Mouse (Mus musculus) E14TG2a.4 (cell line): Measurements from ENCODE around the gene Fga.

Source experiments
- CTCF ChIP-seq: conservative IDR thresholded peaks from 2 replicates; pipeline ENCODE4 v1.5.1; 2014; ENCODE audit warnings: low read length
- NANOG ChIP-seq: IDR thresholded peaks from 2 replicates; pipeline ENCODE4 v1.6.1; 2014; ENCODE audit warnings: borderline replicate concordance, low read length, mixed read lengths
- POU5F1 ChIP-seq: IDR thresholded peaks from 2 replicates; pipeline ENCODE4 v1.6.1; 2014; ENCODE audit warnings: low read length, borderline replicate concordance

DNA sequence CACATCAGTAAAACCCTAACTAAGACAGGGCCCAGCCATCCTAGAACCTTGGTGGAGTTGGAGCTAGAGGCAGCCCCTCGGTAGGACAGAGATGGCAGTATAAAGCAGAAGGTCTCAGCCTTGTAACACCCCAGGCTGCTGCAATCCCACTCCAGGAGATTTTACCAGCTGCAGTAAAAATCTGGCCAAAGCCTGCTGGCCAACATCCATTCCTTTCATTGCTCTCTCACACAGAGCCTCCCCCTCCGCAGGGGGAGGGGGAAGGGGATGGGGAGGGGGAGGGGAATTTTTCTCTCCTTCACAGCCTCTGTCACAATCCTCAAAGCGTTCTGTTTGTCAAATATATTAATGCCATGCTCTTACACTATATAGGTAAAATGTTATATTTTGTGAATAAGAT is 50.7 kb downstream of the Fga start:
- TF ChIP-seq CTCF (no peak), POU5F1 (no peak), NANOG (no peak)
